Mouse (Mus musculus): ENCODE measurements around the gene Gm6588.

Gm6588 gene

GRCm38 (mm10) chr5:112473453-112473852, 24.2 kb downstream of the Gm6588 start:
- DNase-seq, result no peak

- DNase-seq, result no peak
These were observed 32.8 kb downstream of the Gm6588 start for GRCm38 (mm10) chr5:112481946-112482410.

GRCm38 (mm10) chr5:112482551-112482950, 33.3 kb downstream of the Gm6588 start:
- DNase-seq, result no peak

- DNase-seq, result peak; percentile 4 to 16
These were observed 33.8 kb downstream of the Gm6588 start for GRCm38 (mm10) chr5:112483030-112483429.

GRCm38 (mm10) chr5:112484924-112485715, 35.9 kb downstream of the Gm6588 start:
- no peak for DNase-seq

- DNase-seq, result no peak
These were observed 37.2 kb downstream of the Gm6588 start for GRCm38 (mm10) chr5:112486415-112486814.

- DNase-seq, result no peak
These were observed 38.3 kb downstream of the Gm6588 start for GRCm38 (mm10) chr5:112487504-112487903.

- no peak for DNase-seq
These were observed 39.0 kb downstream of the Gm6588 start for GRCm38 (mm10) chr5:112488101-112488776.

- no peak for DNase-seq
These were observed 42.3 kb downstream of the Gm6588 start for GRCm38 (mm10) chr5:112491489-112491888.

- DNase-seq, result no peak
These were observed 44.3 kb downstream of the Gm6588 start for GRCm38 (mm10) chr5:112493492-112493891.

GRCm38 (mm10) chr5:112496753-112497369, 47.6 kb downstream of the Gm6588 start:
- no peak for DNase-seq

GRCm38 (mm10) chr5:112498921-112499917, 50.0 kb downstream of the Gm6588 start:
- DNase-seq, result no peak

GRCm38 (mm10) chr5:112499918-112500682, 50.9 kb downstream of the Gm6588 start:
- no peak for DNase-seq
